Mouse (Mus musculus) embryo, embryonic 10.5 days (tissue): Measurements from ENCODE around the gene Spi1.
A peak's percentile ranks its signal among the peaks of the same experiment; 100 is the strongest.
"Not testable (repeated sequence)": the region's sequence is repeated elsewhere in the genome, so short reads cannot be mapped to it uniquely, and the experiment has no call there.

Experiments
- DNase-seq: peaks from one replicate; pipeline ENCODE4 v3.0.0-alpha.2; 2015; ENCODE audit warnings: low spot score

Gene Spi1

DNA sequence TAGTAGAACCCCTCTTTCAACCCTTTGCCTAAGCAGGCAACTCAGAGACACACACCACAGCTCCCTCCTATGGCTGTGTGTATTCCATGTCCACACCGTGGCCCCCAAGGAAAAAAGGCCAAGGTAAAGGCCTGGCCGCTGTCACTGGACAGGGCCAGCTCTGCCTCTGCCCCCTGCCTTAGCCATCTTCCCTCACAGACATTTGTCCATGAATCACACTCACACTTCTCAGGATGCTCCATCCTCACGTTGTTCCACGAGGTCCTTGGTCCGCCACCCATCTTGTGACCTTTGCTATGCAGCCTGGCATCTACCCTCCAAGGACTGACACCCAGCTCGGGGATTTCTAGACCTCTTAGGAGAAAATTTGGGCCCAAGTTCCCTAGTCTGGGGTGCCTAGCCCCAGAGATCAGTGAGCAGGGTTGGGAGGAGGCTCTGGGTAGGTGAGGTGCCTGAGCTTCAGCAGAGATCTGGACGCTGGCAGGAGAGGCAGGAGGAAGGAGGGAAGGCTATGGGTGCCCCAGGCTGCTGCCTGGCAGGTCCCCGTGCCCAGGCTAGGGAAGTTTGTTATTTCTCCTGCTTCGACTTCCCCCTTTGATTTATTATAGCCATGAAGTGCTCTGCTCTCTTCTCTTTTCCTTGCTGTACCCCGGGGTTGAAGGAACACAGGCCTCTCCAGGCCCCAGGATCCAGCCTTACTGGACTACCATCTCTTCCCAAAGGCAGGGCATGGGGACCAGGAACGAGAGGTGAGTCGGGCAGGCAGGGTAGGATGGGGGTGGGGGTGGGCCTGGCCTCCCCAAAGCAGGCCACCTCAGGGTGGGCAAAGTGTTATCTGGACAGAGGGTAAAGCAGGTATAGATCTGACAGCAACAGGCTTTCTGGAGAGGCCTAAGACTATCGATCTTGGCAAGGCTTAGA is at the start of gene Spi1:
Gene Spi1, plus strand, starts transcription at position 616 of the 921 bp plus-strand sequence.
- no peak for DNase-seq

DNA sequence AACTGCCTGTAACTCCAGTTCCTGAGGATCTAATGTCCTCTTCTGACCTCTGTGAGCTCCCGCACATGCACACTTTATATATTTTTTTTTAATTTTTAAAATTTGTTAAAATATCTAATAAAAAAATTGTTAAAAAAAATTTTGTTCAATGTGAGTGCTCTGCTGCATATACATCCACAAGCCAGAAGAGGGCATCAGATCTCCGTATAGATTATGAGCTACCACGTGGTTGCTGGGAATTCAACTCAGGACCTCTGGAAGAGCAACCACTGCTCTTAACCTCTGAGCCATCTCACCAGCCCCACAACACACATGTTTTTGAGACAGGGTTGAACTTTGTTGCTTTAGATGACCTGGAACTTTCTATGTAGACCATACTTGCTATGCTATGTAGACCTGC is 49.2 kb upstream of the Spi1 start:
- peak; percentile 52 for DNase-seq

DNA sequence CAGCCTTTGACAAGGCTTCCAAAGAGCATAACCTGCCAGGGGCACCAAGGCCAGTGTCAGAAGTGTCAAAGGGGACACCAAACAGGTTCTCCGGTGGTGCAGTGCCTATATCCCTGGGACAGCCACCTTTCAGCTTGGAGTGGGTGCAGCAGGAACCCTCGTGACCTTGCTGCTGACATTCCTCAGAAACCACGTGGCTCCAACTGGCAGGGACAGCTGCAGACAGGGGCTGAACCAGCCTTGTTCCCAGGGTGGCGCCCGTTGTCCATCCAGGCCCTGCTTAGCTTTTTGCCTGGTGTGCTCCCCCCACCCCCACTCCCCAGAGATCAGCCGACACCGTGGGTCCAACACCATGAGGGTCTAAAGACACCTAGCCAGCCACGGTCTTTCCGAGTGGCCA is 46.8 kb upstream of the Spi1 start, which contains the start of gene Rapsn:
Gene Rapsn, plus strand, starts transcription at position 236 of the 400 bp plus-strand sequence.
- DNase-seq: no peak

DNA sequence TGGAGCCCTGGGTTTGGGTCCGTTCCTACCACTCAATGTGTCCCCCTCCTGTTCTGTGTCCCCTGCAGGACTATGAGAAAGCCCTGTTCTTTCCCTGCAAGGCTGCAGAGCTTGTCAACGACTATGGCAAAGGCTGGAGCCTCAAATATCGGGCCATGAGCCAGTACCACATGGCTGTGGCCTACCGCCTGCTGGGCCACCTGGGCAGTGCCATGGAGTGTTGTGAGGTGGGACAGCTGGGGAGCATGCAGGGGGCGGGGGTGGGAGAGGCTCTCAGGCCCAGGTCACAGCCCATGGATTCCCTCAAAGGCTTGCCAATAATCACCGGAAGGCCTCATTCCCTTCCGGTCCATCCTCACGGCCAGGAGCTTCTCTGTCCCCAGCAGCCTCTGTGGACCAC is 40.4 kb upstream of the Spi1 start:
- no peak for DNase-seq

DNA sequence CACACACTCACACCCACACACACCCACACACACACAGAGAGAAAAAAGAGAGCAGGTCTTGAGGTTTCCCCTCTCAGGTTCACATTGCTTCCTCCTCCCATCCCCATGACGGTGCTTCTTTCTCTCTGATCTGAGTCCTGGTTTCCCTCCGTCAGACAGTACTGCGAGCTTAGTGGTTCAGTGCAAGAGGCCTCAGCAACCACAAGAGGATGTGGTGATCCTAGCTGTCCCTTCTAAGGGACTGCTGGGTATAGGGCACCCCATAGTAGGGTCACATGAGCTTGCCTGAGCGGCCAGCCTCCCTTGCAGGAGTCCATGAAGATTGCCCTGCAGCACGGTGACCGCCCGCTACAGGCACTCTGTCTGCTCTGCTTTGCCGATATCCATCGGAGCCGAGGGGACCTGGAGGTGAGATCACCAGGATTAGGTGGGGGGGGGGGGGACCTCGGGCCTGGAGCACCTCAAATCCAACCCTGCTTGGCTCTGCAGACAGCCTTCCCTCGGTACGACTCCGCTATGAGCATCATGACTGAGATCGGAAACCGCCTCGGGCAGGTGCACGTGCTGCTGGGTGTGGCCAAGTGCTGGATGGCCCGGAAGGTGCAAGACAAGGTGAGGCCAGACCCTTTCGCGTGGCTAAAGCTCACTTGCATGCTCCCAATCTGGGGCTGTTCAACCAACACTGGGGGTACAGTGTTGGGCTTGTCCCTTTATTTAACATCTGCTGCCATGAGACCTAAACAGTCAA is 39.4 kb upstream of the Spi1 start:
- no peak for DNase-seq

DNA sequence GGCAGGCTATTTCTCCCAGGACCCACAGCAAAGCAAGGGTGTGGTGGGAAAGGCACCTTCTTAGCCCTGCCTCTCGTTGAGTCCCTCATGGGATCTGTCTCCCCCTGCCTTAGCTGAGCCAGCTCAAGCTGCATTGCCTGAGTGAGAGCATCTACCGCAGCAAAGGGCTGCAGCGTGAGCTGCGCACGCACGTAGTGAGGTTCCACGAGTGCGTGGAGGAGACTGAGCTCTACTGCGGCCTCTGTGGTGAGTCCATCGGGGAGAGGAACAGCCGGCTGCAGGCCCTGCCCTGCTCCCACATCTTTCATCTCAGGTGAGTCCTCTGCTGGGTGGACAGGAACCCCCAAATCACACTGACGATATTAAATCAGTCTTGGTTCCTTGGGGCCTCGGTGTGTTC is 37.5 kb upstream of the Spi1 start:
- DNase-seq: no peak

DNA sequence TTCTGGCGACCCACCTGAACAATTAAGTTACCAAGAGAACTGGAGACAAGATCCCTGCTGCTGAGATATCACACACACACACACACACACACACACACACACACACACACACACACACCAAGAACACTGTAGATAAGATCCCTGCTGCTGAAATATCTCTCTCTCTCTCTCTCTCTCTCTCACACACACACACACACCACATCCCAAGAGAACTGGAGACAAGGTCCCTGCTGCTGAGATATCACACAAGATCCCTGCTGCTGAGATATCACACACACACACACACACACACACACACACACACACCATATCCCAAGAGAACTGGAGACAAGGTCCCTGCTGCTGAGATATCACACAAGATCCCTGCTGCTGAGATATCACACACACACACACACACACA is 36.4 kb upstream of the Spi1 start:
- DNase-seq: not testable (repeated sequence)

DNA sequence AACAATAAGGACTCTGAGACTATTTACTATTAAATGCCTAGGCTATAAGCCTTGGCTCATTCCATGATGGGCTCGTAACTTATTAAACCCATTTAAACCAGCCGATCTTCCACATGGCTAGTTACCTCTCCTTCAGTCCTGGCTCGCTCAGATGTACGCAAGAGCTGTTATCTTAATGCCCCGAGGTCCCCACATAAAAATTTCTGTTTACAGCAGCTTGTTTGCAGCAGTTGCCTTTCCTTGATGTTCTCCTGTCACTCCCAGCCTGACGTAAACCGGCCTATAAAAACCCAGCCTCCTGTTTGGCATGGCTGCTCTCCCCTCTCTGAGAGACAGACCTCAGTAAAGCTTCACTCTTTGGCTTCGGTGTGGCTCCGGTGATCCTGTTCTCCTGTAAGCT is 34.8 kb upstream of the Spi1 start:
- no peak for DNase-seq

DNA sequence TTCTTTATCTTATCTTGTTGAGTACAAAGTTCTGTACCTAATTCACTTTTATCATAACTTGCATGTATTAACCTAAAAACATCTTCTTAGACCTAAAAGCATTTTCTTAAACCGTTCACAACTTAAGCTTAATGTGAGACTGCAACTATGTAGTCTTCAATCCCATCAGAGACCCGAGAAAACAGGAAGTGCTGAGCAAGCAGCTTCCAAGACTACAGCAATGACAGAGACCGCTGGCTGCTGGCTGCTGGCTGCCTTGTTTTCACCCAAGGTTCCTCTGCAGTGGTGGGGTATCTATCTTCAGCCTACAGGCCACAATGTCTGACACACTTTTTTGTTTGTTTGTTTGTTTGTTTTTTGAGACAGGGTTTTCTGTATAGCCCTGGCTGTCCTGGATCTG is 30.3 kb upstream of the Spi1 start:
- DNase-seq: no peak

DNA sequence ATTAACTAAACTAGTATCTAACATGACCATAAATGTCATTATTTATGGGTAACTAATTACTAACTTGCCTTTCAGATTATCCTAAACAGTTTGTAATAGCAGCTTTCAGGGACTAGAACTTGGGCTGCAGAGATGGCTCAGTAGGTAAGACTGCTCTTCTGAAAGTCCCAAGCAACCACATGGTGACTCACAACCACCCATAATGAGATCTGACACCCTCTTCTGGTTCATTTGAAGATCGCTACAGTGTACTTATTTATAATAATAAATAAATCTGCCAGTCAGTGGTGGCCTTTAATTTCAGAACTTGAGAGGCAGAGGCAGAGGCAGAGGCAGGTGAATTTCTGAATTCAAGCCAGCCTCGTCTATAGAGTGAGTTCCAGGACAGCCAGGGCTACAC is 29.4 kb upstream of the Spi1 start:
- DNase-seq: no peak

DNA sequence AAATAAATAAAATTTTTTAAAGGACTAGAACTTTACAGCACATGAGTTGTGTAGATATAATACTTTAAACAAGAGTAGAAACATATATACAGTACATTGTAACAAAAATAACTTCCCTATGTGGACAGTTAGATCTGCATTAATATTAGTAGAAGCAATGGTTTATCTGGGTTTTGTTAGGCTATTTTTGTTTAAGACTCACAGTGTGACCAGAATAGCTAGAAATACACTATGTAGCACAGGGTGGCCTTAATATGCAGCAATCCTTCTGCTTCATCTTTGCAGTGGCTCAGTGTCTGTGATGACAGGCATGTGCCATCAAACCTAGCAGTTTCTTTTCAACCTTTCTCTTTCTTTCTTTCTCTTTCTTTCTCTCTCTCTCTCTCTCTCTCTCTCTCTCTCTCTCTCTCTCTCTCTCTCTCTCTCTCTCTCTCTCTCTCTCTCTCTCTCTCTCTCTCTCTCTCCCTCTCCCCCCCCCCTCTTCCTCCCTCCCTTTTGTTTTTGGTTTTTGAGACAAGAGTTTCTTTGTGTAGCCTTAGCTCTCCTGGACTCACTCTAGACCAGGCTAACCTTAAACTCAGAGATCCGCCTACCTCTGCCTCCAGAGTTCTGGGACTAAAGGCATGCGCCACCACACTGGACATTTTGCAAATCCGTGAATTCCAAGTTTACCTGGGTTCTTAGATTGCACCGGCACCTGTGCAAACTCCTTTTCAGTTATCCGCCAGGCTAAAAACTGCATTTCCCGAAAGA is 28.8 kb upstream of the Spi1 start:
- DNase-seq: no peak

DNA sequence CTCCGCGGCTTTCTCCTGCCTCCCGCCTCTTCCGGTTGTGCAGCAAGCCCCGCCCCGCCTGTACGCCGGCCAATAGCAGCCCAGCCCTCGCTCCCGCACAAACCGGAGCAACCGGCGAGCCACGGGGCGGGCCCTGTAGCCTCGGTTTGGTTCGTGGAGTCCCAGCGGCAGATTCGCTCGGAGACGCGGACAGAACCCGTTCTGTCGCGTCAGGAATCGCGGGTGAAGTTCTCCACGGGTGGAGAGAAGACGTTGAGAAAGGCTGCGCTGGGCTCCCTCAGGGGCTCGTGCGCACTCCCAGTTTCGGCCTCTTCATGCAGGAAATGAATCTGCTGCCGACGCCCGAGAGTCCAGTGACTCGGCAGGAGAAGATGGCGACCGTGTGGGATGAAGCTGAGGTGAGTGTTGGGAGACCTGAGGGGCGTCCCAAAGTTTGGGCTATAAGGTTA is 28.2 kb upstream of the Spi1 start, which contains the start of gene Psmc3:
Gene Psmc3, plus strand, starts transcription at position 76 of the 449 bp plus-strand sequence.
- peak; percentile 97 for DNase-seq

DNA sequence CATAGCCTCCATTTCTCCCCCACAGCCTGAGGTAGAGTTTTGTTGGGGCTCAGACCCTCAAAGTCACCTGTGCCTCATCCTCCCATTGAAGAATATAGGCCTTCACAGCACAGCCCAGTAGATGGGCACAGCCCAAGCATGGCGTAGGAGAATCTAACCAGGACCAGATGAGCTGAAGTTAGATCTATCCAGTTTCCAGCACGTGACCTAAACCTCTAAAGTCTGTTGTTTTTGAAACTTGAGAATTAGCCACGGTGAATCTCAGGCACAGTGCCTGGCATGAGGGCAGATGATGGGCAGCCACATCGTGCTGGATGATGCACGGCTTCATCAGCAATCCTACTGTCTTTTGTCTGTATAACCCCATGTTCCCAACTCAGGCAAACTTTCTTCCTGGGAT is 23.8 kb upstream of the Spi1 start:
- DNase-seq: no peak

DNA sequence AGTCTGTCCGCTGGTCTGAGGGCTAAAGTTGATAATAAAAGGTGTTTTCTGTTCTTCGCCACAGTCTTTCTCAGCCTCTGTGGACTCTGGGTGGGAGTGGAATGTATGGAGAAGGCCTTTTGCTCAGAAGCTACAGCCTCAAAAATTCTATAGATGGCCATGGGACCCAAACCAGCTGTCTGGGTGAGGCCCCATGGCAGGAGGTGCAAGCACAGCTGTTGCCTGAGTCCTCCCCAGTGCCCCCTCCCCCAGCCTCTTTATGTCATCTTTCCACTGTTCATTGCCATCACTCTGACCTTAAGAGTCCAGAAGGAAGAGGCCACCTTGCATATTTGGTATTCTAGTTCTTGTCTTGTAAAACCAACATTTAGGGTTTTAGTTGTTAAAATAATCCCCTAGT is 22.8 kb upstream of the Spi1 start:
- DNase-seq: no peak

DNA sequence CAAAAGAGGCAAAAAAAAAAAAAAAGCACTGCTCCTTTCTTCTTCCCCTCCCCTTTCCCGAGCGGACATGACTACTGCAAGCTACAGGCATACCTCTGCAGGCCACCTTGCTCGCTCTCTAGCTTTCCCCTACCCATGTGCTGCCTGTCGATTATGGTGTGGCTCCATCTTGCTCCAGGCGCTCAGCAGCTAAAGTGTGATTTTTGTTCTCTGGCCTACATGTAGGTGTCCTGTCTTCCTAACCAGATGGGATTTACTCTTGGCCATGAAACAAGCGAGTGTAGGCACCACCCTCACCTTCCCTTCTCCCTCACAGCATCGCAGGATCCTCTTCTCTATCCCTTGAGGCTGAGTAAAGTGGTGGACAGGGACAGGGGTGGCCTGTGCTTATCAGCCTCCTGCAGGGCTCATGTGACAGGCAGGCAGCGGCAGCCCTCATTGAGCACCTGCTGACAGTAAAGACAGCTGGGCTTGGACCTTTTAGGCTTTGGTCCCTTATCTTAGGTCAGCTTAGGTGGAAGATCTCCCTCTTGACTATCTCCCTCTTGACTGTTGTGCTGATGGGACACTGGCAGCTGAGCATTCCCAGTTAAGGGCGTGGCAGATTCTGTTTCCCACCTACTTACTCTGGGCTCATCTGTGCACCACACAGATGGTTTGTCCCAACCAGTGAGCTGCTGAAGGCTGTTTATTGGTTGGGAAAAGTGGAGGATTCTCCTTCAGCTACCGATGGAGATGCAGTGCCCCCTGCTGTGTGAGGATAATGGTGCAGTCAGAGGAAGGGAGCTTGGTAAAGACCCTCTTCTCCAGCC is 21.4 kb upstream of the Spi1 start:
- DNase-seq: peak; percentile 70

DNA sequence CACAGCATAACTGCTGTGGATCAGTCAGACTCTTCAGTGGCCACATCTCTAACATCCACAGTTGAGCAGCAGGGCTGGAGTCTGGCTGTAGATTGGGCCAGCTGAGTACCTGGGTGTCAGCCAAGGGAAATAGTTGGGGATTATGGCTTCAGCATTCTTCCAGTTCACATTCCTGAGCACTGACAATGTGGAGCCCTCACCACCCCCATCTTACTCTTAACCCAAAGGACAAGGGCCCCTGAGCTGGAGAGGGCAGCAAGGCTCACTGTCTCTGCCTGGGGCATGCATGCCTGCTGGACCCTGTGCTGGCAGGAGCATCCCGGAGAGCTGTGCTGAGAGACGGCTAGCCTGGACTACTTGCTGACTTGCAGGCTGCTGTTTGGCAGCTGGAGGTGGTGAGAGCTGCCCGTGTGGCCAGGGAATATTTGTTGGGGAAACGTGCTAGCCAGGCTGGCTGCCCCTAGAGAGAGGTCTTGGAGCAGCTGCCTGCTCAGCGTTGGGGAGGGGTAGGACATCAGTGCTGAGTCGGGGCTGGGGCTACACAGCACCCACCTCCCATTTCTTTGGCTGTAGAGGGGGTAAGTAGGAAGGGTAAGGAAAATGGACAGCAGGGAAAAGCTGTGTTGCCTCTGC is 20.2 kb upstream of the Spi1 start:
- no peak for DNase-seq

DNA sequence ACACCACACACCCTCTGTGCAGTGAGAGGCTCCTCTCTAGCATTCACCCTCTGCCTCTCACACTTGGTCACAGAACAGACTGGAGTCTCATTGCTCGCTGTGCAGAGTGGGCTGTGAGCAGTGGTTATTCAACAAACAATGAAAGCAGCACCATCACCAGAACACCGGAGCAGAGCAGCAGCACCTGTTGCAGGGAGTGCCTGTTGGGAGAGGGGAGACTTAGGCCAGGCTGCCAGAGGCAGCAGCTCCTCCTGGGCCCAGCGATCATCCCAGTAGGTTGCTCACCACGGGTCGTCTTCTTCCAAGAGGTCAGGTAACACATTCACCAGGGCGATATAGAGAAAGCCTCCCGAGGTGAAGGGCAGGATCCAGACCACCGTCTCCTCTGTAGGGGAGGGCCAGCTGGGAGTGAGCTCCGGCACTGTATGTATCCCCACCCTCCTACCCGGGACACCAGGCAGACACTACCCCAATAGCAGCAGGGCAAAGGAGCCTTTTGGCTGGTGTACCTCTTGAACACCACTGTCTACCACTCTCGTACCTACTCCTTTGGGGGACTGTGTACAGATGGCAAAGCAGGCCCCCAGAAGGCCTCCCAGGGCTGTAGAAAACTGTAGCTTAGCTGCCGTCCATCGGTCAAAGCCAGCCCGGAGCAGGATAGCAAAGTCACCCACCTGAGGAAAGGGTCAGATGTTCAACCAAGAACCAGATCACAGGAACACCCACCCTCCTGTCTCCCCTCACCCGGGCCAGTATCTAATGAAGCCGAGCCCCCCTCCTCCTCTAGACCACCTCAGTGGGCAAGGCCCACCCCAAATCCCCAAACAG is 19.2 kb upstream of the Spi1 start:
- DNase-seq: no peak

DNA sequence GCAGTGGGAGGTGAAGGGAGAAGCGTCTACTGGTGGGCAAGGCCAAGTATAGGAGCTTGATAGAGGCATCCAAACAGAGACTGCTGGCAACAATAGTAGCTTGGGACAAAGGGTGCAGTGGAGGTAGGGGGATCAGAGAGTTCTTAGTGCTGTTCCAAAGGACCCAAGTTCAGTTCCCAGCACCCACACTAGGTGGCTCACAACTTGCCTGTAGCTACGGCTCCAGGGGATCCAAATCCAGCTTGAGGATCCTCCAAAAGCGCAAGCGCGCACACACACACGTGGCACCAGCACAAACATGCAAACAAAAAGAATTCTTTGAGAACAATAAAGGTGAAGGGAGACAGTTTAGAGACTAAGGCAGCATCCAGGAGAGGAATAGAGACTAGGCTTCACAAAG is 18.0 kb upstream of the Spi1 start:
- no peak for DNase-seq

DNA sequence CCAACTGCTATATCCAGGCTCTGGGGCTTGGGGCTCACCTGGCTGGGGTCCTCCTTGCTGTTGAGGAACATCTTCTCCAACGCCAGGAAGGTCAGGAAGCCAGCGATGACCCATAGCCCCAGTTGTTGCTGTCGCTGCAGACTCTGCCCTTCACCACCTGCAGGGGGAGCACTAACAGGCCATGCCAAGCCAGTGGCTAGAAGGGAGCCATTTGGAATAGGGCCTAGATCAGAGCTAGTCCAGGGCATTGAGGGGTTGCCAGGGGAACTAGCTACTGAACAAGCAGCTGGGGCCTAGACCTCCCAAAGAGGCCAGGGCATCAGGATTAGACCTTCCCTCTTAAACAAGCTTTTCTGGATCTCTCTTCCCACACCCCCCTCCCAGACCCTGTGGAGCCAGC is 16.6 kb upstream of the Spi1 start:
- peak; percentile 54 for DNase-seq

DNA sequence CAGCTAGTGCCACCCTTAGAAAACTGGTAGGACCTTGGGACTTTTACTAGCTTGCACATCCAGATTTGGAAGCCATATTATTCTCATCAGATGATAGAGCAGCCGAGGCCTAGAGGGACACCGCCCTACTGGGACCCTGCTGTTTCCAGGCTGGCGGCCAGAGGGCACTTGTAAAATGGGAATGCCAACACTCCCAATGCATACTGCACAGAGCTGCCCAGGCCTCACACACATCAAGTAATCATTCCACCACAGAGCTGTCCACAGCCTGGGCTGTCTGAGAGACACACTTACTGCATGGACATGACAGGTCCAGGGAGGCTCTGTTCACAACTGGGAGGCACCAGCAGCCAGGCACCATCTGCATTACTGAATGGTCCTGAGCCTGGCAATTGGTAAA is 15.7 kb upstream of the Spi1 start:
- DNase-seq: no peak
